8 mouse cellular contexts compared by ENCODE assay signal in genomic region chr13:69738461-69738971, GRCm38 (mm10). TPM values are rescaled to one million over a fixed set of nuclear protein-coding genes. Genes with fewer than 3 reads are reported as not detected.
DNase-seq lines count a peak whose midpoint lies in the region; ATAC-seq and TF ChIP-seq lines count a peak whose summit lies in the region.

No protein-coding gene starts in this region.

- no peak overlapping the region for H3K27ac ChIP-seq in lung, embryonic 16.5 days (ENCODE audit: low read length)
- H3K27ac ChIP-seq in forebrain, embryonic 13.5 days, result peak overlapping the region; percentile 93; the same call in 1 of the 2 replicates
- no peak overlapping the region for H3K27ac ChIP-seq in intestine, embryonic 15.5 days
- no peak overlapping the region for H3K27ac ChIP-seq in liver, adult 2 months (replicated peaks; ENCODE audit: insufficient read depth, low read depth, low read length)

- TF ChIP-seq POLR2A in liver, adult 2 months (IDR thresholded peaks at IDR 0.05; ENCODE audit: extremely low read depth, insufficient read depth, low read length), result no peak

- no peak for ATAC-seq in lung, embryonic 16.5 days (ENCODE audit: low read depth)
- peak; percentile 13 for ATAC-seq in cerebellum, adult (ENCODE audit: insufficient number of reproducible peaks, low FRiP score, low TSS enrichment)
- ATAC-seq in forebrain, embryonic 13.5 days, result no peak
- peak; percentile 41 for ATAC-seq in intestine, embryonic 15.5 days

- H3K36me3 ChIP-seq in lung, embryonic 16.5 days (ENCODE audit: control insufficient read depth, insufficient read depth, low read length), result no peaks in the 10 kb centered on the region
- peaks cover 5% of the 10 kb centered on the region; the same call in 1 of the 2 replicates for H3K36me3 ChIP-seq in forebrain, embryonic 13.5 days (ENCODE audit: poor library complexity, severe bottlenecking)
- no peaks in the 10 kb centered on the region for H3K36me3 ChIP-seq in intestine, embryonic 15.5 days
- H3K36me3 ChIP-seq in liver, adult 2 months (ENCODE audit: control insufficient read depth, insufficient read depth, low read length), result no peaks in the 10 kb centered on the region

- peaks cover 5% of the 10 kb centered on the region for H3K4me1 ChIP-seq in lung, embryonic 16.5 days (replicated peaks; ENCODE audit: control insufficient read depth, insufficient read depth, low read length)
- peaks cover 49% of the 10 kb centered on the region for H3K4me1 ChIP-seq in forebrain, embryonic 13.5 days
- H3K4me1 ChIP-seq in intestine, embryonic 15.5 days (replicated peaks), result peaks cover 16% of the 10 kb centered on the region; the same call in 1 of the 2 replicates
- peaks cover 5% of the 10 kb centered on the region; the same call in 1 of the 2 replicates for H3K4me1 ChIP-seq in liver, adult 2 months (ENCODE audit: control insufficient read depth, insufficient read depth, low read length)

- peak overlapping the region; percentile 65 for H3K4me3 ChIP-seq in lung, embryonic 16.5 days (ENCODE audit: low read length)
- peak overlapping the region; percentile 82 for H3K4me3 ChIP-seq in forebrain, embryonic 13.5 days
- peak overlapping the region; percentile 60 for H3K4me3 ChIP-seq in intestine, embryonic 15.5 days (replicated peaks)
- H3K4me3 ChIP-seq in liver, adult 2 months (ENCODE audit: insufficient read depth, low read depth, low read length), result peak overlapping the region; percentile 37; the same call in 1 of the 2 replicates

- H3K79me2 ChIP-seq in liver, adult 2 months (ENCODE audit: control insufficient read depth, insufficient read depth, low read length), result no peaks in the 10 kb centered on the region

- no peak for TF ChIP-seq CTCF in liver, adult 2 months (IDR thresholded peaks at IDR 0.05; ENCODE audit: low read depth, low read length)

- 1% methylated on average over 35 of the region's 40 CpGs for WGBS in lung, embryonic 16.5 days
- WGBS in forebrain, embryonic 13.5 days, result under 1% methylated on average over 40 of the region's 40 CpGs
- 1% methylated on average over 40 of the region's 40 CpGs for WGBS in intestine, embryonic 15.5 days
- WGBS in liver, adult 2 months, result under 1% methylated on average over 39 of the region's 40 CpGs

- no peak overlapping the region for H3K9ac ChIP-seq in lung, embryonic 16.5 days (ENCODE audit: low read length)
- H3K9ac ChIP-seq in forebrain, embryonic 13.5 days, result peak overlapping the region; percentile 89
- H3K9ac ChIP-seq in intestine, embryonic 15.5 days, result no peak overlapping the region
- no peak overlapping the region for H3K9ac ChIP-seq in liver, adult 2 months (ENCODE audit: low read depth, low read length)

- H3K4me2 ChIP-seq in lung, embryonic 16.5 days (ENCODE audit: low read depth, low read length), result peak overlapping the region; percentile 98
- peak overlapping the region; percentile 74 for H3K4me2 ChIP-seq in forebrain, embryonic 13.5 days
- H3K4me2 ChIP-seq in intestine, embryonic 15.5 days (replicated peaks), result peak overlapping the region; percentile 99

- no peaks in the 10 kb centered on the region for H3K9me3 ChIP-seq in lung, embryonic 16.5 days (ENCODE audit: control insufficient read depth, low read length)
- H3K9me3 ChIP-seq in forebrain, embryonic 13.5 days (replicated peaks), result no peaks in the 10 kb centered on the region
- no peaks in the 10 kb centered on the region for H3K9me3 ChIP-seq in intestine, embryonic 15.5 days

- peaks cover 55% of the 10 kb centered on the region for H3K27me3 ChIP-seq in lung, embryonic 16.5 days (ENCODE audit: control insufficient read depth, insufficient read depth, low read depth, low read length)
- H3K27me3 ChIP-seq in forebrain, embryonic 13.5 days, result peaks cover 36% of the 10 kb centered on the region
- peaks cover 69% of the 10 kb centered on the region for H3K27me3 ChIP-seq in intestine, embryonic 15.5 days (replicated peaks)
- no peaks in the 10 kb centered on the region; the same call in 1 of the 2 replicates for H3K27me3 ChIP-seq in liver, adult 2 months (ENCODE audit: control insufficient read depth, insufficient read depth, low read length)

- DNase-seq in lung, postnatal 14 days, result no peak
- DNase-seq in liver, adult 2 months (ENCODE audit: extremely low read depth, low read depth, low spot score), result no peak
- DNase-seq in ovary, postnatal 14 days (ENCODE audit: low spot score), result peak; percentile 7
- no peak for DNase-seq in spleen, adult 18-20 months

RNA-seq across cellular contexts. Expression of gene Ube2ql1, which starts 1.2 kb away (rescaled TPM):
- 0.09 and 0.28 TPM in 2 replicates for polyA plus RNA-seq in lung, embryonic 16.5 days (2015; fragmentation: Nextera tagmentation; extraction: Ambion mirVana)
- polyA plus RNA-seq in forebrain, embryonic 13.5 days (2015; fragmentation: Nextera tagmentation; extraction: Ambion mirVana), result 10.5 and 11.4 TPM in 2 replicates
- polyA plus RNA-seq in intestine, embryonic 15.5 days (2015; fragmentation: Nextera tagmentation; extraction: Ambion mirVana), result 0.14 and 0.21 TPM in 2 replicates
- 0.09 and 0.27 TPM in 2 replicates for total RNA-seq in liver, adult 2 months (2014; rRNA removed)
- 0.05 and 0.09 TPM in 2 replicates for polyA plus RNA-seq in liver, adult 2 months (2012; rRNA removed)

Comparison
In these comparisons a context has a peak if more than half of its experiments do, and no peak if none do; other contexts are left out.
1. ATAC-seq: peak in cerebellum, adult (single experiment) and intestine, embryonic 15.5 days (single experiment); none in lung, embryonic 16.5 days (single experiment) and forebrain, embryonic 13.5 days (single experiment).
2. Peak in every context shown above with its lines, with median percentiles within 50 percentile points of each other: H3K4me2 ChIP-seq and H3K4me3 ChIP-seq.